Mouse (Mus musculus) hindbrain, postnatal 0 days (tissue): Measurements from ENCODE around the gene Tnk1. TPM values are rescaled to one million over a fixed set of nuclear protein-coding genes. Genes with fewer than 3 reads are reported as not detected.

ENCODE experiments used
- ATAC-seq: fragments of 200-750 bp; cut with Nextera tagmentation; 2 replicates; pipeline ENCODE4 v1.8.0; 2017; ENCODE audit warnings: mild to moderate bottlenecking, moderate TSS enrichment, moderate library complexity
- DNase-seq: peaks from one replicate; pipeline ENCODE4 v3.0.0-alpha.2; 2015; ENCODE audit warnings: low spot score
- H3K27ac ChIP-seq: fragments of 300-500 bp; sonication (generic); 2 replicates; pipeline ENCODE4 v1.5.1; 2014; ENCODE audit warnings: mild to moderate bottlenecking
- H3K27me3 ChIP-seq: fragments of 300-500 bp; sonication (generic); 2 replicates; pipeline ENCODE4 v1.6.1; 2014; ENCODE audit warnings: low read length, mixed read lengths; ENCODE audit not compliant: insufficient read depth
- H3K36me3 ChIP-seq: fragments of 300-500 bp; sonication (generic); 2 replicates; pipeline ENCODE4 v1.6.1; 2014; ENCODE audit warnings: low read length, mixed read lengths; ENCODE audit not compliant: insufficient read depth
- H3K4me1 ChIP-seq: fragments of 300-500 bp; sonication (generic); 2 replicates; pipeline ENCODE4 v1.6.1; 2014; ENCODE audit warnings: antibody characterized with exemption, low read length, mixed read lengths; ENCODE audit not compliant: insufficient read depth
- H3K4me2 ChIP-seq: fragments of 300-500 bp; sonication (generic); 2 replicates; pipeline ENCODE4 v1.6.1; 2014; ENCODE audit warnings: low read depth, mild to moderate bottlenecking, low read length, moderate library complexity, mixed read lengths
- H3K4me3 ChIP-seq: fragments of 300-500 bp; sonication (generic); 2 replicates; pipeline ENCODE4 v1.5.1; 2014; ENCODE audit warnings: low read length
- H3K9ac ChIP-seq: fragments of 300-500 bp; sonication (generic); replicated peaks from 2 replicates; pipeline ENCODE4 v1.6.1; 2014; ENCODE audit warnings: mild to moderate bottlenecking, low read length, moderate library complexity, mixed read lengths
- H3K9me3 ChIP-seq: fragments of 300-500 bp; sonication (generic); 2 replicates; pipeline ENCODE4 v1.6.1; 2016; ENCODE audit warnings: low read length, mixed read lengths
- CTCF ChIP-seq: IDR thresholded peaks from 2 replicates; pipeline ENCODE4 v1.5.1; 2016; ENCODE audit warnings: antibody characterized with exemption, control low read depth, low read depth
- WGBS: fragments of 180-500 bp; shearing (Covaris S2); extraction: QIAGEN DNeasy Blood & Tissue Kit; methylation state at CpG from one replicate; pipeline ENCODE4 v1.1.7; 2014; 5-methylcytosine and 5-hydroxymethylcytosine counted together
- polyA plus RNA-seq: library from polyadenylated mRNA; unstranded; fragments of >200 nt; fragmentation: Nextera tagmentation; extraction: Ambion mirVana; gene quantifications from 2 replicates; pipeline ENCODE4 v1.2.1, GENCODE M21; 2015
- total RNA-seq: library from RNA; depleted of rRNA; stranded (reverse); fragments of >200 nt; gene quantifications from 2 replicates; pipeline ENCODE4 v1.2.3, GENCODE M21; 2014

Gene Tnk1
- total and polyA plus RNA-seq, 2 experiments from 2014 or later = not detected

GRCm38 (mm10) chr11:69878952-69879351 lies 20.4 kb upstream of the Tnk1 start:
- Histone ChIP-seq H3K27ac (no peak overlapping the region), H3K27me3 (no peaks in the 10 kb centered on the region), H3K9ac (no peak overlapping the region), H3K36me3 (no peaks in the 10 kb centered on the region), H3K4me3 (no peak overlapping the region), H3K4me2 (no peak overlapping the region), H3K9me3 (no peaks in the 10 kb centered on the region), H3K4me1 (peaks cover 5% of the 10 kb centered on the region; the same call in 1 of the 2 replicates)
- DNase-seq = no peak
- TF ChIP-seq CTCF = no peak
- 89% methylated on average over 6 of the region's 6 CpGs for WGBS
- ATAC-seq = no peak

GRCm38 (mm10) chr11:69878399-69878798 lies 19.9 kb upstream of the Tnk1 start:
- TF ChIP-seq CTCF = no peak
- H3K36me3 ChIP-seq = no peaks in the 10 kb centered on the region
- peaks cover 5% of the 10 kb centered on the region; the same call in 1 of the 2 replicates for H3K4me1 ChIP-seq

DNA sequence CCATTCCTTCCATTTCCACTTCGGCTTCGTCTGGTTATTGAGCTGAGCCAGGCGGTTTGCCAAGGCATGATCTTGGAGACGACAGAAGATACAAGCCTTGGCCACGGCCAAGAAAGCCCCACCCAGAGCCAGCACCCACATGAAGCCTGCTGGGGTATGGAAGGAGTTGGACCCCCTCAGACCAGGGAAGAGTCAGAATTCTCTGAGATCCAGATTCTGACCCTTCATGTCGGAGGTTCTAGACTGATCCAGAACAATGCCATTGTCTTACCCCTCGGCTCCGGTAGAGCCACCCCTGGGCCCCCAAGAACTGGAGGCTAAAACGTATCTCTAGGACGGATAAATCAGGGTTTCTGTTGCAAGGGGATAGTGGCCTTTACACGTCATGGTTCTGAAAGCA lies 19.3 kb upstream of the Tnk1 start, which contains the start of gene Tmem95:
Gene Tmem95 (minus strand): TSS at position 141 of the 400 bp plus-strand sequence.
- H3K4me2 ChIP-seq = peak within 1 kb of the TSS; percentile 42
- DNase-seq = no peak
- TF ChIP-seq CTCF = no peak
- no peaks in the 10 kb centered on the region for H3K27me3 ChIP-seq
- no peaks in the 10 kb centered on the region for H3K9me3 ChIP-seq
- 0 out of 2 replicates have a peak within 1 kb of the TSS, but pooled peaks have one; percentile 7 for H3K4me3 ChIP-seq
- H3K36me3 ChIP-seq = no peaks in the 10 kb centered on the region
- ATAC-seq = no peak
- no peak within 1 kb of the TSS for H3K9ac ChIP-seq
- peaks cover 5% of the 10 kb centered on the region; the same call in 1 of the 2 replicates for H3K4me1 ChIP-seq
- no peak within 1 kb of the TSS for H3K27ac ChIP-seq
- 78% methylated on average over 11 of the region's 11 CpGs for WGBS

More at GRCm38 (mm10) chr11:69878399-69878798, 19.9 kb upstream of the Tnk1 start:
- no peaks in the 10 kb centered on the region for H3K9me3 ChIP-seq
- H3K4me3 ChIP-seq = no peak overlapping the region
- H3K27me3 ChIP-seq = no peaks in the 10 kb centered on the region
- ATAC-seq (no peak), DNase-seq (peak; percentile 18)
- H3K9ac ChIP-seq = no peak overlapping the region
- H3K4me2 ChIP-seq = no peak overlapping the region
- 59% methylated on average over 3 of the region's 3 CpGs for WGBS
- H3K27ac ChIP-seq = no peak overlapping the region

GRCm38 (mm10) chr11:69876867-69877266 lies 18.3 kb upstream of the Tnk1 start:
- 3% methylated on average over 12 of the region's 12 CpGs for WGBS
- Histone ChIP-seq H3K4me1 (peaks cover 5% of the 10 kb centered on the region; the same call in 1 of the 2 replicates), H3K4me2 (peak overlapping the region; percentile 42), H3K27me3 (no peaks in the 10 kb centered on the region), H3K27ac (no peak overlapping the region), H3K4me3 (0 out of 2 replicates have a peak overlapping the region, but pooled peaks have one; percentile 7), H3K36me3 (no peaks in the 10 kb centered on the region), H3K9me3 (no peaks in the 10 kb centered on the region), H3K9ac (no peak overlapping the region)
- peak; percentile 88 for TF ChIP-seq CTCF
- peak; percentile 58; the same call in 1 of the 2 replicates for ATAC-seq
- DNase-seq = peak; percentile 86

DNA sequence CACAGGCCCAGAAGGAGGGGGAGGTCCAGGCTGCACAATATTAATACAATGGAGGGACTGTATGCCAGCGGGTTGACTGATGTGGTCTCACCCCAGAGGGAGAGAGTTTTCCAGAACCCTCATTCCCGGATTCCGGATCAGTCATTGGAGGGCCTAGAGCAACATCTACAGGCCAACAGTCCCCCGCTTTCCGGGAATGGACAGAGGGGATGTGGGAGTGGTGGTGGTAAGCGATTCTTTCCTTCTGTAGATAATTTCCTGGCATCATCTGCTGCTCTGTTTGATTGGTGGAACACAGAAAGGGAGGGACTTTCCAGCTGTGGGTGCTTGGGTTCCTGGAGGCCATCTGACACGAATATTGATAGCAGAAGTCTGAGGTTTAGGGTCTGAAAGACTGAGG lies 17.7 kb upstream of the Tnk1 start:
- peaks cover 5% of the 10 kb centered on the region; the same call in 1 of the 2 replicates for H3K4me1 ChIP-seq
- no peaks in the 10 kb centered on the region for H3K27me3 ChIP-seq
- H3K9me3 ChIP-seq = no peaks in the 10 kb centered on the region
- H3K4me3 ChIP-seq = no peak overlapping the region
- no peaks in the 10 kb centered on the region for H3K36me3 ChIP-seq
- no peak overlapping the region for H3K27ac ChIP-seq
- TF ChIP-seq CTCF = no peak
- no peak overlapping the region for H3K9ac ChIP-seq
- ATAC-seq = no peak
- DNase-seq = no peak
- H3K4me2 ChIP-seq = no peak overlapping the region
- WGBS = 68% methylated on average over 7 of the region's 7 CpGs

- Histone ChIP-seq H3K4me1 (peaks cover 5% of the 10 kb centered on the region; the same call in 1 of the 2 replicates), H3K36me3 (no peaks in the 10 kb centered on the region), H3K4me3 (no peak overlapping the region), H3K27me3 (no peaks in the 10 kb centered on the region), H3K9ac (no peak overlapping the region), H3K9me3 (no peaks in the 10 kb centered on the region), H3K4me2 (no peak overlapping the region), H3K27ac (no peak overlapping the region)
- DNase-seq = no peak
- no peak for ATAC-seq
- TF ChIP-seq CTCF = no peak
- 67% methylated on average over 4 of the region's 4 CpGs for WGBS
These were observed 13.9 kb upstream of the Tnk1 start for GRCm38 (mm10) chr11:69872451-69872850.

- no peaks in the 10 kb centered on the region for H3K36me3 ChIP-seq
- DNase-seq = no peak
- no peak overlapping the region for H3K4me3 ChIP-seq
- H3K4me2 ChIP-seq = no peak overlapping the region
- ATAC-seq = no peak
- H3K9me3 ChIP-seq = no peaks in the 10 kb centered on the region
- no peak overlapping the region for H3K27ac ChIP-seq
- no peaks in the 10 kb centered on the region for H3K27me3 ChIP-seq
- WGBS = 91% methylated on average over 7 of the region's 7 CpGs
- no peak for TF ChIP-seq CTCF
- no peaks in the 10 kb centered on the region for H3K4me1 ChIP-seq
- no peak overlapping the region for H3K9ac ChIP-seq
These were observed 13.3 kb upstream of the Tnk1 start for GRCm38 (mm10) chr11:69871822-69872221.
